Mouse (Mus musculus): ENCODE data around the gene Rpl13.

DNA sequence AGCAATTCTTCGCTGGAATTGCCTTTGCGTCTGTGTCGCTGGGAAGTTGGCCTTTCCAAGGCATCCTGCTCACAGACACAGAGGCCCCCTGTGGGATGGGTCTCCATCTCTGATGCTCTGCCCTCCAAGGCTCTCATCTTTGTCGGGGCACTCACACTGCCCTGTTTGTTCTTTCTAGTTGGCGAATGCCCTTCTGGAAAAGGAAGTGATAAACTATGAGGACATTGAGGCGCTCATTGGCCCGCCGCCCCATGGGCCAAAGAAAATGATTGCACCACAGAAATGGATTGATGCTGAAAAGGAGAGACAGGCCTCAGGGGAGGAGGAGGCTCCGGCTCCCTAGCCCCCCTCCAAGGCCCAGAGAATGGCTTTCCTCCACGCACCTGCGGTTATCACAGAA, 4.9 kb upstream of the Rpl13 start:
- no peak for TF ChIP-seq POLR2A (IDR thresholded peaks at IDR 0.05; ENCODE audit: insufficient read length, low read depth)
- no peak for TF ChIP-seq MYOG (IDR thresholded peaks at IDR 0.05; ENCODE audit: control insufficient read depth in 1 of 3, insufficient read depth in 1 of 3, insufficient read length in 2 of 3, low read depth in 2 of 3)
